Mouse (Mus musculus) megakaryocyte, embryonic 14.5 days (primary cell): Measurements from ENCODE around the gene Sbf2.

Experiments used
- FLI1 ChIP-seq: IDR thresholded peaks from 2 replicates; pipeline ENCODE4 v1.6.1; 2012; ENCODE audit warnings: low read length, inconsistent platforms, mixed read lengths
- GATA1 ChIP-seq: IDR thresholded peaks from 3 replicates; pipeline ENCODE4 v1.6.1; 2012; ENCODE audit warnings: mixed read lengths, low read length, inconsistent platforms, borderline replicate concordance

DNA sequence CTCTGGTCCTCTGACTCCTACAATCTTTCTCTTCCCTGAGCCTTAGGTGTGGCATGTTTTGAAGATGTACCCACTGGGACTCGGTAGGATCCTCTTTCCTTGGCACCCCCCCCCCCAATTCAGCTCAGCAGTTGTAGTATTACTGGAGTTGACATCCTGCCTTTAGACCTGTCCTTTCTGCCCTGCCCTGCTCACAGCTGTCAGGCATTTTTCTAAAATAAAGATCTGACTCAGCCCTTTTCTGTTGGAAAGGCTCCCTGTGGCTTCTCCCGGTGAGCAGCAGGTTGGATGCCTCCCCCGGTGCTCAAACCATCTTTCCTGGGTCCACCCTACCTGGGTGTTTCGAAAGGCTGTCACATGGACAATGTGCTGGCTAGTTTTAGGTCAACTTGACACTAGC is 325.1 kb downstream of the Sbf2 start:
- TF ChIP-seq GATA1: no peak
- TF ChIP-seq FLI1: no peak
